Mouse (Mus musculus): ENCODE measurements around the gene Slc10a4. TPM values are rescaled to one million over a fixed set of nuclear protein-coding genes. Genes with fewer than 3 reads are reported as not detected.

Slc10a4 gene
- total RNA-seq, 2 experiments from 2014 or later: not detected

GRCm38 (mm10) chr5:73014745-73015144 is 8.1 kb downstream of the Slc10a4 start:
- no peak for DNase-seq

DNA sequence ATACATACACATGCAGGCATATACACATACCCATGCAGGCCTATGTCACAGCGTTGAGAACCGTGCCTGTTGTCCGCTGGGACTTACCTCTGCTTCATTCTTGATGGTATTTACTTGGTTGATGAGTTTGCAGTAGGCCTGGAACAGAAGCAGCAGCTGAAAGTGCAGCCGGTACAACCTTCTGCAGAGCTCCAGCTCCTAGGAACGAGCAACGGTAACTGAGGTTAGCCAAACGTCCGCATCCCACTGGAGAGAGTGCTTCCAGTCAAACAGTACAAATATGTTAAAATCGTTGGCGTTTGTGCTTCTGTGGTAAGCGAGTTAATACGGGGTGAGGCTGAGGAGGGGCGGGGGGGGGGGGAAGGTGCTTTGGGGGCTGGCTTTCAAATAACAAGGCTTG is 17.1 kb downstream of the Slc10a4 start:
- DNase-seq: no peak

- DNase-seq: no peak
These were observed 22.0 kb downstream of the Slc10a4 start for GRCm38 (mm10) chr5:73028646-73029045.

GRCm38 (mm10) chr5:73032481-73032880 is 25.8 kb downstream of the Slc10a4 start:
- no peak for DNase-seq

DNA sequence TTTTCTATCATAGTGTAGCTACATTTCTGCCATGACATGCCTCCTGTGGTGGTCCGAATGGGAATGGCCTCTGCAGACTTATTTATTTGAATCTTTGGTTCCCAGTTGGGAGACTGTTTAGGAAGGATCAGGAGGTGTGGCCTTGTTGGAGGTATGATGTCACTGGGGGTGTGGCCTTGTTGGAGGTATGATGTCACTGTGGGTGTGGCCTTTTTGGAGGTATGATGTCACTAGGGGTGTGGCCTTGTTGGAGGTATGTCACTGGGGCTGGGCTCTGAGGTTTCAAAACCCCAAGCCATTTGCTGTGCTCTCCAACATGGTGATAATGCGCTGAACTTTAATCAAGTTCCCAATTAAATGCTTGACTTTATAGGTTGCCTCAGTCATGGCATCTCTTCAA is 37.4 kb downstream of the Slc10a4 start:
- DNase-seq: no peak

DNA sequence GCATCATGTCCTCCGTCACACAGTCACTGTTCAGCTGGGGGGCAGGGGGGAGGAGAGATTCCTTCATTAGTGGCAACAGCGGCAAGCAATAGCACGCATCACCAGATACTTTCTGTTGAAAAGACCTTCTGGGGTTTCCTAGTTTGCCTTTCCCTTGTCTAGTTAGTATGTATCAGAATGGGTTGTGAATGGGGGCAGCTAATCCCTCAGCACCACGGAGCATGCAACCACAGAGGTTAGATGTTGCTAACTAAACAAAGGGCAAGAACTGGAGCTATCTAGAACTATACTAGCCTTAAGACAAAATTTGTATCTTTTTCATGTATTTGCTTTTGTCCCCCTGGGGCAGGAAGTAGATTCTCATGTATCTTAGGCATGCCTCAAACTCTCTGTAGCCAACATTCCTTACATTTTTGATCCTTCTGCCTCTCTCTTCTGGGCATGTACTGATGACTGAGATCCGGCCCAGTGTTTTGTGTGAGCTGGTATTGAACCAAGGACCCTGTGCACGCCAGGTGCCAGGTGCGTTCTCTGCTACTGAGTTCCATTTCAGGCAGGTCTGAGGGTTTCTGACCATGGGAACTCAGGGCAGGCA is 41.1 kb downstream of the Slc10a4 start:
- no peak for DNase-seq

DNA sequence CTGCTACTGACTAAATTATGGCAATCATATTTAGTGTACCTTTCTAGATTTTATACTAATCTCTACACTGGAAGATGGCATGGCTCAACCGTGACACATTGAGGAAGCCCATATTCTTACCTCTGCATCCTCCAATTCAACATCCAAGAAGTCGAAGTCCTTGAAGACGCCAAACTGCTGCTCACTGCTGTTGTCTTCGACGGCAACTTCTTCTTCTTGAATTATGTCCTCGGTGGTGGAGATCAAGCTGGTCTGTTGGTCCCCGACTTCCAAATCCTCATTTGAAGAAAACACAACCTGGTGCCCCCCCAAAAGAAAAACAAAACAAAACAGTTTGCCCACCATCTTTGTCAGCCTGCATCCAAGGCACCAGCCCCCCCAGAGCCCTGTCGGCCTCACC is 47.2 kb downstream of the Slc10a4 start:
- DNase-seq: no peak

GRCm38 (mm10) chr5:73056457-73056856 is 49.8 kb downstream of the Slc10a4 start:
- no peak for DNase-seq

DNA sequence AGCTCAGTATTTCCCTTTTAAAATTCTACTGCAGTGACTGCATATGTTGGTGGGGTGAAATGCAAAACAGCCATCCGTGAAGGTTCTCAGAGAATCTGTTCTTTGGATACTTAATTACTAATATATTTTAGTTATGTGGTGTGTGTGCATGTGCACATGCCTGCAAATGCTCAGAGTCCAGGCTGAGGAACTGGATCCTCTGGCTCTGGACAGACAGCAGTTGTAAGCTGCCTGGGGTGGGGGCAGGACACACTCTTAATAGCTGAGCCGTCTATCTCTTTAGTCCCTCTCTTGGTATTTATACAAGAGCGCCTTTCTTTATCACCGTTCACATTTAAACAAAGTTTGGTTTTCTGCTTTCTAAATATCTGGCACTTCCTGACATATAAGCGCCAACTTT is 50.3 kb downstream of the Slc10a4 start:
- DNase-seq: no peak

GRCm38 (mm10) chr5:73061506-73062155 is 54.9 kb downstream of the Slc10a4 start:
- no peak for DNase-seq

Other genes with a start within 250 kb of the Slc10a4 start
- gene Tec, start 138.4 kb upstream of the Slc10a4 start, total RNA-seq (2021): 10 to 100 TPM; 15.0 to 16.8 TPM
- gene Slain2, start 92.6 kb upstream of the Slc10a4 start, total RNA-seq (2021): 100 to 1,000 TPM; 138 to 147 TPM
- gene Gm10135, start 32.2 kb upstream of the Slc10a4 start, total RNA-seq (2021): not detected
- 10 to 100 TPM; 28.8 to 40.5 TPM for gene Fryl, start 249.7 kb downstream of the Slc10a4 start, total RNA-seq (2021)